Mouse (Mus musculus) heart, embryonic 11.5 days (tissue): ENCODE data around the gene 1700024G13Rik. TPM values are rescaled to one million over a fixed set of nuclear protein-coding genes. Genes with fewer than 3 reads are reported as not detected.
A peak's percentile ranks its signal among the peaks of the same experiment; 100 is the strongest.
"Not testable (repeated sequence)": the region's sequence is repeated elsewhere in the genome, so short reads cannot be mapped to it uniquely, and the experiment has no call there.

ENCODE experiments used
- ATAC-seq: fragments of 200-750 bp; cut with Nextera tagmentation; replicated peaks from 2 replicates; pipeline ENCODE4 v1.8.0; 2017; ENCODE audit warnings: moderate library complexity; ENCODE audit not compliant: insufficient number of reproducible peaks, low FRiP score, low TSS enrichment
- H3K27ac ChIP-seq: fragments of 300-500 bp; sonication (generic); 2 replicates; pipeline ENCODE4 v1.5.1; 2014; ENCODE audit warnings: mild to moderate bottlenecking, low read depth, low read length
- H3K27me3 ChIP-seq: fragments of 300-500 bp; sonication (generic); 2 replicates; pipeline ENCODE4 v1.6.1; 2014; ENCODE audit warnings: mild to moderate bottlenecking, low read length, mixed read lengths; ENCODE audit not compliant: control insufficient read depth, insufficient read depth
- H3K36me3 ChIP-seq: fragments of 300-500 bp; sonication (generic); 2 replicates; pipeline ENCODE4 v1.6.1; 2014; ENCODE audit warnings: mild to moderate bottlenecking, low read length, moderate library complexity, mixed read lengths; ENCODE audit not compliant: control insufficient read depth, insufficient read depth
- H3K4me1 ChIP-seq: fragments of 300-500 bp; sonication (generic); 2 replicates; pipeline ENCODE4 v1.6.1; 2014; ENCODE audit warnings: low read length; ENCODE audit not compliant: control insufficient read depth, insufficient read depth
- H3K4me2 ChIP-seq: fragments of 300-500 bp; sonication (generic); 2 replicates; pipeline ENCODE4 v1.6.1; 2014; ENCODE audit warnings: mild to moderate bottlenecking, moderate library complexity
- H3K4me3 ChIP-seq: fragments of 300-500 bp; sonication (generic); 2 replicates; pipeline ENCODE4 v1.5.1; 2014; ENCODE audit warnings: low read depth, low read length
- H3K9ac ChIP-seq: fragments of 300-500 bp; sonication (generic); 2 replicates; pipeline ENCODE4 v1.6.1; 2014; ENCODE audit warnings: mild to moderate bottlenecking, low read depth, low read length, moderate library complexity
- H3K9me3 ChIP-seq: fragments of 300-500 bp; sonication (generic); replicated peaks from 2 replicates; pipeline ENCODE4 v1.6.1; 2016; ENCODE audit warnings: low read length; ENCODE audit not compliant: control insufficient read depth
- WGBS: fragments of 180-500 bp; shearing (Covaris S2); extraction: QIAGEN DNeasy Blood & Tissue Kit; methylation state at CpG from one replicate; pipeline ENCODE4 v1.1.7; 2014; ENCODE audit not compliant: insufficient replicate concordance; 5-methylcytosine and 5-hydroxymethylcytosine counted together
- polyA plus RNA-seq: library from polyadenylated mRNA; unstranded; fragments of >200 nt; fragmentation: Nextera tagmentation; extraction: Ambion mirVana; gene quantifications from 2 replicates; pipeline ENCODE4 v1.2.1, GENCODE M21; 2014

1700024G13Rik gene
- not detected in 2 replicates for polyA plus RNA-seq

DNA sequence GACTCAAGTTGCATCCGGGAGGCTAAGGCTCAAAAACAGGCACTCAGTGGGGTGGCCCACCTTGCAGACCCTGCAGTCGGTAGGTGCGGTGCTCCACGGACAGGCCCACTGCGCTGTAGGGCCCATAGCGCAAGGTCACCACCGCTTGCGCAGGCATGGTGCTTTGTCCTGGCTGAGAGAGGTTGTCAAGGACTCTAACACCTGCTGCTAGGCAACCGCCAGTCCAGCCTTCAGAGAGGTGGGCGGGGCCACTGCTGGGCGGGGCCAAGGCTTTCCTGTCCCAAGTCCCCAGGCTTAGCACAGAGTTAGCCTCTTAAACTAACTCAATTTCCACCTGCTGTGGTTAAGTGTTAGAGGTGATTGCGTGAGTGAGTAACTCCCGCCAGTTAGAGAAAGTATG lies at the start of gene 1700024G13Rik:
1700024G13Rik (minus strand) TSS at position 196 of the 400 bp plus-strand sequence.
- H3K4me1 ChIP-seq, result no peaks in the 10 kb centered on the region
- H3K9ac ChIP-seq, result no peak within 1 kb of the TSS
- peaks cover 4% of the 10 kb centered on the region; the same call in 1 of the 2 replicates for H3K27me3 ChIP-seq
- no peak within 1 kb of the TSS for H3K4me2 ChIP-seq
- H3K9me3 ChIP-seq, result no peaks in the 10 kb centered on the region
- H3K36me3 ChIP-seq, result no peaks in the 10 kb centered on the region
- H3K27ac ChIP-seq, result no peak within 1 kb of the TSS
- ATAC-seq, result peak; percentile 75
- 3% methylated on average over 13 of the region's 13 CpGs for WGBS
- no peak within 1 kb of the TSS for H3K4me3 ChIP-seq

GRCm38 (mm10) chr14:32437352-32437793 lies 49.2 kb upstream of the 1700024G13Rik start:
- Histone ChIP-seq H3K4me1 (no peaks in the 10 kb centered on the region), H3K27ac (no peak overlapping the region), H3K9ac (no peak overlapping the region), H3K9me3 (no peaks in the 10 kb centered on the region), H3K27me3 (peaks cover 4% of the 10 kb centered on the region; the same call in 1 of the 2 replicates), H3K4me3 (no peak overlapping the region), H3K4me2 (no peak overlapping the region), H3K36me3 (no peaks in the 10 kb centered on the region)
- ATAC-seq, result no peak
- 46% methylated on average over 5 of the region's 5 CpGs for WGBS

GRCm38 (mm10) chr14:32429030-32429602 lies 40.9 kb upstream of the 1700024G13Rik start:
- H3K9me3 ChIP-seq, result no peaks in the 10 kb centered on the region
- no peak overlapping the region for H3K4me3 ChIP-seq
- no peaks in the 10 kb centered on the region for H3K4me1 ChIP-seq
- no peak overlapping the region for H3K27ac ChIP-seq
- ATAC-seq, result no peak
- WGBS, result 39% methylated on average over 8 of the region's 8 CpGs
- no peak overlapping the region for H3K9ac ChIP-seq
- H3K4me2 ChIP-seq, result no peak overlapping the region
- 0 out of 2 replicates have a peak, but pooled peaks cover 3% of the 10 kb centered on the region for H3K27me3 ChIP-seq
- no peaks in the 10 kb centered on the region for H3K36me3 ChIP-seq

- no peaks in the 10 kb centered on the region for H3K27me3 ChIP-seq
- no peak overlapping the region for H3K4me3 ChIP-seq
- no peak overlapping the region for H3K27ac ChIP-seq
- no peaks in the 10 kb centered on the region for H3K9me3 ChIP-seq
- no peak for ATAC-seq
- H3K36me3 ChIP-seq, result no peaks in the 10 kb centered on the region
- H3K4me2 ChIP-seq, result no peak overlapping the region
- 78% methylated on average over 7 of the region's 7 CpGs for WGBS
- no peak overlapping the region for H3K9ac ChIP-seq
- H3K4me1 ChIP-seq, result no peaks in the 10 kb centered on the region
Measured at GRCm38 (mm10) chr14:32423946-32424345, 35.8 kb upstream of the 1700024G13Rik start.

DNA sequence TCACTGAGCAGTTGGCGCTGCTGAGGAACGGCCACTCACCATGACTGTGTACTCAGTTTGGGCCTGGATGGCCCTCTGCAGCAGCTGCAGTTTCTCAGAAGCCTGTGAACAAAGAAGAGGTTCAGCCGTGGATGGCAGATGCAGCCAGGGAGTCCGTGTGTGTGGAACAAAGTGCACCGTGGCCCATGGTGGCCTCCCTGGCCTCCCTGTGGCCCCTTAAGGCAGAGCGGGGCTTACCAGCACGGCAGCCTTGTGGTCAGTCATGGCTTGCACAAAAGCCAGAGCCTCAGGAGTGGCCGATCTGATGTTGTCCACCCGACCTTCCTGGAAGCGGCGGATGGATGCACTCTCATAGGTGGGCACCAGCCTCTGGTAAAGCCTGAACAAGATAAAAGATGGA lies 30.6 kb upstream of the 1700024G13Rik start:
- no peak overlapping the region for H3K4me3 ChIP-seq
- no peaks in the 10 kb centered on the region for H3K36me3 ChIP-seq
- H3K27me3 ChIP-seq, result no peaks in the 10 kb centered on the region
- no peaks in the 10 kb centered on the region for H3K9me3 ChIP-seq
- no peak overlapping the region for H3K4me2 ChIP-seq
- ATAC-seq, result no peak
- H3K27ac ChIP-seq, result no peak overlapping the region
- WGBS, result 74% methylated on average over 11 of the region's 11 CpGs
- no peaks in the 10 kb centered on the region for H3K4me1 ChIP-seq
- no peak overlapping the region for H3K9ac ChIP-seq

- Histone ChIP-seq H3K27me3 (no peaks in the 10 kb centered on the region), H3K9me3 (no peaks in the 10 kb centered on the region), H3K36me3 (no peaks in the 10 kb centered on the region), H3K27ac (no peak overlapping the region), H3K4me2 (no peak overlapping the region), H3K4me1 (no peaks in the 10 kb centered on the region), H3K9ac (no peak overlapping the region), H3K4me3 (no peak overlapping the region)
- ATAC-seq, result no peak
- WGBS, result 66% methylated on average over 5 of the region's 5 CpGs
Measured at GRCm38 (mm10) chr14:32412075-32412474, 23.9 kb upstream of the 1700024G13Rik start.

- Histone ChIP-seq H3K4me3 (no peak overlapping the region), H3K4me2 (no peak overlapping the region), H3K27me3 (no peaks in the 10 kb centered on the region), H3K9ac (no peak overlapping the region), H3K4me1 (no peaks in the 10 kb centered on the region), H3K36me3 (no peaks in the 10 kb centered on the region), H3K9me3 (no peaks in the 10 kb centered on the region), H3K27ac (no peak overlapping the region)
- no peak for ATAC-seq
- WGBS, result 88% methylated on average over 5 of the region's 5 CpGs
Measured at GRCm38 (mm10) chr14:32410084-32410483, 21.9 kb upstream of the 1700024G13Rik start.

GRCm38 (mm10) chr14:32405399-32405798 lies 17.2 kb upstream of the 1700024G13Rik start:
- H3K9me3 ChIP-seq, H3K27me3 ChIP-seq, H3K27ac ChIP-seq, H3K4me3 ChIP-seq, H3K4me1 ChIP-seq, H3K4me2 ChIP-seq, H3K36me3 ChIP-seq, H3K9ac ChIP-seq, ATAC-seq: not testable (repeated sequence)
- WGBS, result 62% methylated on average over 1 of the region's 1 CpGs

- no peak overlapping the region for H3K9ac ChIP-seq
- WGBS, result 34% methylated on average over 15 of the region's 15 CpGs
- H3K4me3 ChIP-seq, result no peak overlapping the region
- peaks cover 28% of the 10 kb centered on the region for H3K27me3 ChIP-seq
- no peak overlapping the region for H3K27ac ChIP-seq
- ATAC-seq, result no peak
- H3K9me3 ChIP-seq, result no peaks in the 10 kb centered on the region
- H3K4me2 ChIP-seq, result no peak overlapping the region
- H3K4me1 ChIP-seq, result peaks cover 9% of the 10 kb centered on the region; the same call in 1 of the 2 replicates
- no peaks in the 10 kb centered on the region for H3K36me3 ChIP-seq
Measured at GRCm38 (mm10) chr14:32381619-32382018, 6.6 kb downstream of the 1700024G13Rik start.
